Mouse (Mus musculus) kidney, postnatal 4 days (tissue): ENCODE results near the gene Ttc6.

ENCODE experiments used
- DNase-seq, 2 experiments: peaks; one replicate each; pipeline ENCODE4 v3.0.0; 2021; ENCODE audit warnings: mixed read lengths in 2 of 2

The Ttc6 gene

DNA sequence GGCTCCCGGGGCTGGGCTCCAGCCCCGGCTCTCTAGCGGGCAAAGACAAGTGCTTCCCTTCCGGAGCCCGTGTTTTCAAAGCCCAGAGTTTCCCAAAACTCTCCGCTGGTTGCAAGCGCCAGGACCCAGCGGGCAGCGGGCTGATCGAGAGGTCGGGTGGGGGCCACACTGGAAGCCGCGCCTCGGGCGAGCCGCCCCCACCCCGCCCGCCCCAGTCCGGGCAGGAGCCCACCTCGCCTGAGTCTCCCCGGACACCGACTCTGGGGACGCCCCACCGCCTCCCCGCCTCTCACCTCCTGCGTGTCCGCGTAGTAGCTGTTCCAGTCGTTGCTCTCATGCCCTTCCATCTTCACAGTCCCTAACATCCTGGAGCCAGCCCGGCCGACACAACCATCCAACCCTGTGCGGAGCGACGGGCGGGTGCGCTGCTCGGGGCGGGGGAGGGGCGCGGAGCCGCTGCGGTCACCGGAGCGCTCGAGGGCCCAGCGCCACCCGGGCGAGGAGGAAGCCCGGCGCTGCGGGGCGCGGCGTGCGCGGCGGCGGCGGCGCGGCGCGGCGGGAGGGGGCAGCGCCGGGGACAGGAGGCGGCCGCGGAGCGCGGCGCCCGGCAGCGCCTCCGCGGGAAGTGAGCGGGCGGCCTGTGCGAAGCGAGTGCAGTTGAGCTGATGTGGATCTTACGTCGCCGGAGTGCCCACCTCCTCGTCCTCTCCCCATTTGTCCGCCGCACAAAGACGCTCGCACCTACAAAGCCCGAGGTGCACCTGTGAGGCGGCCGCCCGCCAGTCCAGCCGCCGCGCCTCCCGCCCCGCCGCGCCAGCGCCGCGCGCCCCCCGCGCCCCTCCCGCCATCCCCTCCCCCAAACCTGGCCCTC lies 18.3 kb upstream of the Ttc6 start:
- peak in 1 of 2 experiments; percentile 62 for DNase-seq

DNA sequence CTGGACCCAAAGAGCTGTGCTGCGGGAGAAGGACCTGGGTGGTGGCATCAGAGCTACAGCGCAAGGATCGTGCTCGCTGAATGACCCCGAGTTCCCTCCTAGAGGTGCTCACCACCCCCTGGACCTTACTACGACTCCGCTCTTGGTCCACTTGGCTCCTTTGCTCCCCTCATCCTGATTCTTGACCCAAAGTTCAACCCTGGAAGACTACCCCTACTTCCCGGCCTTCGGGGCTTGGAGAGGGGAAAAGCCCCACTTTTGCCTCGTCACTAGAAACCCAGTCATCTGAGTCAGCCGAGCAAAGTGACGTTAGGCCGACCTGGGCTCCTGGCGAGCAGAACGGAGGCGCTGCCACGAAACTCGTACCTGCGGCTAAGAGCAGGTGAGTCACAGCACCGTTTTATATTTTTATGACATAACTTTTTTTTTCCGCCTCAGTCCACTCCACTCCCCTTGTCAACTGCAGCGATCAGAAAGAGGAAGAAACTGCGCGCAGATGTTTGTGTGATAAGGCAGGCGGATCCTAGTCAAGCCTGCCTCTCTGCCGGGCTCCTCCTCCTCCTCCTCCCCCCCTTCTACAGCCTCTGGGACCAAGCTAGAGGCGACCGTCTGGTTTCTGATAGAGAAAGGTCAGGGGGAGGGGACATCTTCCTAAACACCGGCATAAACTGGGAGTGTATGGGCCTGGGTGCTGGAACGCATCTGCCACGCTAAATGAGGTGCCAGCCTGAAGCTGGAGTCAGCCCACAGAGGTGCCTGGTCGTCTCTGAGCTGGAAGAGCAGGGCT lies 17.3 kb upstream of the Ttc6 start, which contains the start of gene Foxa1:
Gene Foxa1 (minus strand): TSS at position 502 of the 787 bp plus-strand sequence.
- DNase-seq: peak in 1 of 2 experiments; percentile 19

DNA sequence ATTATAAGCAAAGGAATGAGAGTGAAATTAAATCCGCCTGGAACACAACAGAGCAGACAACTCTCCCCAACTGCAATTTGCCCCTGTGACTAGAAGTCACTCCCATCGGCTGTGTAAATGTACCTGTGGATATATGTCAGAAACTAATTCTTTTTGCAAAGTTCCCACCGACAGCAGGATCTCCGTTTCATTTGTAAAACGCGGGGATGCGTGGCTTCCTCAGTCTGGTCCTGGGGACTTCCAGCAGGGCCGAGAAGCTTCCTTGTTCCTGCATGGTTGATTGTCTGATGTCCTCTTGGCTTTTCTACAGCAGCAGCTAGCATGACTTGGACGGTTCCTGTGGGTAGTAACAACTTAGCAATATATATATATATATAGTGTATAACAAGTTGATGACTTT lies 16.0 kb upstream of the Ttc6 start:
- no peak for DNase-seq

DNA sequence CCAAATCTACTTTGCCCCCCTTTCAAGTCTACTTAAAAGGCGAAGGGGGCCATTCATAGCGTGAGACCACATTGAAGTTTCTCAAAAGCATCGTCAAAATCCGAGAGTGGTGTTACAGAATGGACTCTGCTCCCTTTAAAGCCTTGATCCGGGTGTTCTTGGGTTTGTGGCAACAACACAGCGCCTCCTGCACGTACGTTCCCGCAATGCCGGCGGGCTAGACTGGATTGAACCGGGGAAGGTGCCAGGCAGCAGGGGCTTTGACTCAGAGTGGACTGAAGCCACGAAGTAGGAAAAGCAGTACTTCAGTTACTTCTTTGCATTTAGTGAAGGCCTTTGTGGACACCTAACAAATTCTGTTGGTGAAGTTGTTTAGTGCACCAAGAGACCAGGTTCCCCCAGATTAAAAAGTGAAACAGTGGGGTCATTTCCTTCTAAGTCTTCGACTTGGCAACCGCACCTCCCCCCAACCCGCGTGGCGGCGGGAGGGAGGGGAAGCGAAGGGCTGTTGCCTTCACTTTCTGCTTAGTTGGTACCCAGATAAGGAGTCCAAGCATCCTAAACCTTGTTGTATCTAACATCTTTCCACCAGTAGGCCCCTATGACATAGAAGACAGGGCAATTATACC lies 15.4 kb upstream of the Ttc6 start:
- peak in 1 of 2 experiments; percentile 61 for DNase-seq

DNA sequence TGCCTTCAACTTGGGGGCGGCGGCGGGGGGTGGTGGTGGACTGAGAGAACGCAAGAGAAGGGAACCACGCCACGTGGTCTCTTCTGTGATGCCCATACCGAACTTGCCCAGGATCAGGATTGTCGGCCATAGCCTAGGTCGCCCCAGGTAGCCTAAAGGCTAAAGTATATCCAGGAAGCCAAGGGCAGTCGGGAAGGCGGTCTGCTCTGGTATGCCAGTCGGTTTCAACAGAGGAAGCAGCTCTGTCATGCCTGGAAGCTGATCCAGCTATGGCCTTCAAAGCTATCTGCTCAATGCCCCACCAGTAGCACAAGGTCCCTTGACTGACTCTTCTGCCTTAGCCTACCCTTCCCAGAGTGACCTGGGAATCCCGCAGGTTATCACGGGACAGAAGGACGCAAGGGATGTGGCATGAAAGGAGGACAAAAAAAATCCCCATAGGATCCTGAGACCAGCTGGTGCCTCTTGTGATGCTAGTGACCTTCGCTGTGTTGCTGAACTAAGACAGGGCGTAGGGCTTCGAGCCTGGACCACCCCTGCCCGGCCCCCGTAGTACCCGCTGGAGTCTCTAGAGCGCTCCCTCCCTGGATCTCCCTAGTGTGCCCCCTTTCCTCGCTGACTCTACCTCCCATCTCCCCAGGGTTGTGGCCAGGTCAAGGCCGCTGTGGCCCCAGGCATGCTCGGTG lies 14.8 kb upstream of the Ttc6 start:
- DNase-seq: no peak

DNA sequence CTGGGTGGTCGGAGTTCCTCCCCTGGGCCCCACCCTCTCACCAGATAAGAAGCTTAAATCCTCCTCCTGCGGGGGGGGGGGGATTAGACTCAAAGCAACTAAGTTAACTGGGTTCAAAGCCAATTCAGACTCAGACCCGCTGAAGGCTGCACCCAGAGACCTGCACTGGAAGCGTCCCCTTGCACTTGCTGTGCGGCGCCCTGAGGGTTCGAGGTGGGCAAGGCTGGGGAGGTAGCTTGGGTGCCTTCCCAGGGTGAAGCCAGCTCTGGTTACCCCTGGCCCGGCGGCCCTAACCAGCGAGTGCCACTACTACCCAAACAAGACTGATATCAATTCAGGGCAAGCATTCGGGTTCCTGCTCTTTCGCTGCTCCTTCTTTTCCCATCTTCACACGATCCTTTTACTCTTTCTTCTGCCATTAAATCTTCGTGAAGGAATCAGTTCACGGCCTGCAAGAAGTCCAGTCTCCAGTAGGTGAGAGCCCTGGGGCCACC lies 14.2 kb upstream of the Ttc6 start:
- no peak for DNase-seq

DNA sequence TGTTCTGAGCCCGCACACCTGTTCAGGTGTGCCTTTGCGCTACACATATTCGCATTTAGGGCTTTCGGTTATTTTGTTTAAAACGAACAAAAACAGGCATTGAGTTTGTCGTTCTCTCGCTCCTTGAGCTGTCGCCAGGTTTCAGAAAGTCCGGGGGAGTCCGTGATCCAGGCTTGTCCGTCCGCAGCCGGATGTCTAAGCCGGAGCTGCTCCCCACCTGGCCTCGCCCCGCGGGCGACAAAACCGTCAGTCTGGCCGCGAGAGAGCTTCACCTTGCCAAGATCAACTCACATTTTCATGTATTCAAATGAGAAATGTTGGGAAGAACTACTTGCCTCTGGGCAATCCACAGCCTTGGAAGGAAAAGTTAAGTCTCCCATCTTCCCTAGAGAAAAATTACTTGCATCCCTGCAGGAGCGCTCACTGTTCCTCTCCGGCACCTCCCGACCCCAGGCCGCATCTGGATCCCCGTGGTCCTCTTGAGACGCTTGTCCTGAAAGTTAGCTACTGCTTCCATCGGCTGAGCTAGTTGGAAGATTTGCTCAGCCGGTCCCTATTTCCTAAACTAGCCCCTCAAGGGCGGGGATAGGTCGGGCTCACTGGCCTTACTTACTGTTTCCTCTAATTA lies 13.6 kb upstream of the Ttc6 start:
- DNase-seq: no peak

DNA sequence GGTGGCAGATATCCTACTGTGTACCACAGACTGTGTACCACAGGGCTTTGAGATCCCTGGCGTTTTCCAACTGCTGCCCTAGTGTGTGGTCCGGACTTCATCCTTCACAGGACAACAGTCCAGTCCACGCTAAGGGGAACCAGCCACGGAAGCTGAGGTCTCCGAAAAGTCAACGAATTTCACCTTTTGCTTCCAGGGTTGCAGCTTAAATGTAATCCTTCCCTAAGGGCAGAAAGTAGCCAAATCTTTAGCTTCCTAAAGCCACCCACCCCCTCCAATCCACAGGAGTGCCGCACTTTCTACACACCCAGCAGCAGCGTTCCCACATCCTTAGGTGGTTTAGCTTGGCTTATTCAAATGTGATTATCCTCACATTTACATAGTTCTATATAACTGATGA lies 13.0 kb upstream of the Ttc6 start:
- DNase-seq: no peak

DNA sequence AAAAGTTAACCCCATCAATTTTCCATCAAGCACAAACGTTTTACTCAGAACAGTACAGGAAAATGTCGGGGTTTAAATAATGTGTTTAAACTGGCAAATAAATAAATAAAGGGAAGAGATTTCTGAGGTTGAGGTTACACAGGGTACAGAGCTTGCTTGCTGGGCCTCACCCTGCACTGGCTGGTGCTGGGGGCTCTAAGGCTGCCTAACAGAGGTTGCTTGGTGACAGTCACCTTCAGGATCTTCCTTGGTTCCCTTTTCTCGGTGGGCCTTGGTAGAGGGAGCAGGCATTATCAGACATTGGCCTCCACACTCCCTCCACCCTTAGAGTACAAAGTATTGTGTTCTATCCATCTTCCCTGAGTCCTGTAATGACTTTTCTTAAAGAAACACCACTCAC lies 11.6 kb upstream of the Ttc6 start:
- no peak for DNase-seq

DNA sequence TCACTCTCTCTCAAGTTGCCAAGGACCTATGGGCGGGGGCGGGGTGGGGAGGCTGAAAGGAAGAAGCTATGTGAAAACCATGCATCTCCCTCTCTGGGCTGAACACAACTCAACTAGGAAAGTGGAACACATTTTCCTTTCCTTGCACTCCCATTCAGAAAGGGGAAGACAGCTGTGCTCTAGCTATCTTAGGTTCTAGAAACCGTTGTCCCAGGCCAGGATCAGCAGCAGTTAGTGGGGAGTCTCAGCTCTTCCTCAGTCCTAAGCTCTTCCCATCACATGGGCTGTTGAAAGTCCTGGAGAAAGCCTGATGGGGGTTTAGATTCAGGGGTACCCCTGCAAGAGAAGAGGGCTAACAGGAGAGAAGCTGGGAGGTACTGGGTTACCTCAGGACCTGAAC lies 9.8 kb upstream of the Ttc6 start:
- no peak for DNase-seq

DNA sequence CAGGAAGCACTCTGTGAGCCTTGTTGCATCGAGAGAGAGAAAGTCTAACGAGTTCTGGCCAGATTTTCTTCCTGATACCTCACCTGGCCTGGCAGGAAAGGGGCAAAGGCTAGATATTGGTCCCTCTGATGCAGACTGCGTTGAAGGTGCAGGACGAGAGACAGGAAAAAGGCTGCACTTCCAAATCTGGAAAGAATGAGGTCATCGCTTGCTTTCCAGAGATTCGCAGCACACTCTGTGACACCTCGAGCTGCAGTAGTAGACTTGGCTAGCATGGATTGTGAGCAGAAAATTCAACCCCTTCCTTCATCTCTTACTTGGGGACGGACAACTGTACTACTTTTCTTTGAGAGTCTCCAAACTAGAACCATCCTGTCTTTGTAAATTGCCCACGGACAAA lies 7.9 kb downstream of the Ttc6 start:
- no peak for DNase-seq

DNA sequence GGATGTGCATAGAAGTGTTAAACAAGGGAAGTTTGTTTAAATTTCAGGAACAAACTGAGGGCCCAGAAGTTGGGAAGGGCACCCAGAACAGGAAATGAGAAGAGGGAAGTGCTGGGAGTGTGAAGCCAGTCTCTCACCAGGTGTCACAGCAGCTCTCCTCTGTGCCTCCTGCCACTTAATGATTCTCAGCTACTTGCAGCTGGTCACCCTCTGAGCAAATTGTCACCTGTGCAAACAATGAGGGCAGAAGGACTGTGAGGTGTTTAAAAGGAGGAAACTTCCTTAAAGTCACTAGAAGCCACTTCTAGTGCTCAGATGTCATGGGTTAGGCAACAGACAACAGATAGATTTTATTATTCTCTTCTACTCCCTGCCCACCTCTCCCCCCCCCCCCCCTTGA lies 8.5 kb downstream of the Ttc6 start:
- no peak for DNase-seq

DNA sequence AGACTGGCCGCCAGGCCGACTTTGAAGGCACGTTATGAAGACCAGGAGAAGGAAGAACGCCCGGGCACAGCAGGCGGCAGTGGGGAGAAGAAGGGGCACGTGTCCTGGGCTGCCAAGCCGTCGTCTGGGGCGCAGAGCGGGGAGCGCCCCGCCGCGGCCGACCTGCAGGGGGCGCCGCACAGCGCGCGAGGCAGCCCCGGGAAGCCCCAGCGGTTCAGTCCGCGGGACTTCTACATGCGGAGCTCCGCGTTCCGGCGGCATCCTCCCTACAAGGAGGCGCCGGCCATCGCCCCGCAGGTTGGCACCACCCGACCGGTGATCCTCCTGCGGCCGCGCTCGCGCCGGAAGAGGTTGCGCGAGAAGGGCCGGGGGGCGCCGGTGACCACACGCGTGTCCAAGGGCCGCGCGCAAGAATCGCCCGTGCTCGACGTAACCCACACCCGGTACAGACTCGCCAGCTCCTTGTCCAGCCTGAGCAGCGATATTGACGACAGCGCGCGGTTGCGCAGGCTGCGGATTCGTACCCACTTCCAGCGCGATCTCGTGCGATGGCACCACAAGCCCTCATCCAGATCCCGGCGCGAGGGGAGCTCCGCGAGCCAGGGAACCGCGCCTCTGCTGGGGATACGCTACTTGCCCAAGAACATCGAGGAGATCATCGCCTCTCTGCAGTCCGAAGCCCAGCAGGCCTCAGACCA lies 12.2 kb downstream of the Ttc6 start:
- DNase-seq: peak; percentile 54 to 69

DNA sequence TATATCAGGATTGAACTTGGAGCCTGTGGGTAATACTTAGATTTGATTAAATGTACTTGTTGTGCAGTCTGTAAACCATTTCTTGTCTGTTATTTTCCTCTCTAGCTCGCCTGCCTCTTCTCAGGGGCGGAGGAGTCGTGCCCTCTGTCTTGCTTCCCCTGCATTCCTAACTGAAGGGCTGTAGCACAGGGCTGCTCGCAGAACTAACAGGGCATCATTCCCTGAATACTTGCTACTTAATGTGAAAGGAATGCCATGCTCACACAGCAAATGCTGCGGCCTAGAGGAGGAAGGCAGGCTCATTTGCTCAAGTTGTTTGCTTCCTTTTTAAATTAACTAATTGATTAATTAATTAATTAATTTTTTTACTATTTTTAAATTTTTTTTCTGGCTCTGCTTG lies 43.7 kb downstream of the Ttc6 start:
- DNase-seq: peak; percentile 4 to 18

DNA sequence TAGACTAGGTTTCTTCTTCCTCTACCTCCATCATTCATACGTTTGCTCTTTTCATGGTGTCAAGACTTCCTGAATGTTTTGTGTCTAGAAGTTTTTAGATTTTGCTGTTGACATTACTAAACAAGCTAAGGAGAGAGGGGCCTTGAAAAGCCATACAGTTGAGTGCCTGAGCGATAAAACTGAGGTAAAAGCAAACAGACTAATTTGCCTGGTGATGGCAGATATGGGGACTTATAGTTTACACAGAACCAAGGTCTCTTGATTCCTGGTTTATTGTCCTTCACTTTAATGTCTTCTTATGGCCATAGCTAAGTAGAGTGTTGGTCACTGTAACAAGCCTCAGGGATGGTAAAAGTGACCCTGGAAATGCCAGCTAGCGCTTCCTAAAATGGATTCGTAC lies 51.2 kb downstream of the Ttc6 start:
- DNase-seq: no peak

DNA sequence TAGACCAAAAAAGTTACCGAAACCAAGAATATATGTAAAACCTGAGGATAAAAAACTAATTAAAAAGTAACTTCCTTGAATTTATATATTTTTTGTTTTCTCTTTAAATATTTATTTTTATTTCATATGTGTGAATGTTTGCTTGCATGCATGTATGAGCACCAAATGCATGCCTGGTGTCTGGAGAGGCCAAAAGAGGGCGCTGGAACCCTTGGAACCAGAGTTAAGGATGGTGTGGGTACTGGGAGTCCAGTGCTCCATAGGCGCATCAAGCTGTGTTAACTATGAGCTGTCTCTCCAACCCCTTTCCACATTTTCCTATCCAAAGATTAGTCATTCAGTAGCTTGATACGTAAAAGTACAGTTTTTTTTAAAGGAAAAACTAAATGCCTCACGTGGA lies 58.1 kb downstream of the Ttc6 start:
- DNase-seq: peak in 1 of 2 experiments; percentile 3

DNA sequence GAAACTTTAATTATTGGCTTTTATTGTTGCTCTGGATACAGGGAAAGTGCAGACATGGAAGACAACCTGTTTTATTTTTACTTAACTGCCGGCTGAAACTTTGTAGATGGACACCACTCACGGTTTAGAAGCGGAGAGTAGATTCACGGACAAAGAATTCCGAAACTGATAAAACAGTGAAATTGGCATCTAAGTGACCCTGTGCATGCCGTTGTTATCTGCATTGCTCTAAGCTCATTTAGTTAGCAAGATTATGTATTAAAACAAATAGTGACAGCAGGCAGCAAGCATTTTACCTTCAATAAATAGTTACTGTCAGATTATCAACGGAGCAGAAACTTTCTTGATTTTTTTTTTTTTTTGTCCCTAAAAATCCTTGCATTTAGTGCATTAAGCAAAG lies 59.4 kb downstream of the Ttc6 start:
- no peak for DNase-seq

DNA sequence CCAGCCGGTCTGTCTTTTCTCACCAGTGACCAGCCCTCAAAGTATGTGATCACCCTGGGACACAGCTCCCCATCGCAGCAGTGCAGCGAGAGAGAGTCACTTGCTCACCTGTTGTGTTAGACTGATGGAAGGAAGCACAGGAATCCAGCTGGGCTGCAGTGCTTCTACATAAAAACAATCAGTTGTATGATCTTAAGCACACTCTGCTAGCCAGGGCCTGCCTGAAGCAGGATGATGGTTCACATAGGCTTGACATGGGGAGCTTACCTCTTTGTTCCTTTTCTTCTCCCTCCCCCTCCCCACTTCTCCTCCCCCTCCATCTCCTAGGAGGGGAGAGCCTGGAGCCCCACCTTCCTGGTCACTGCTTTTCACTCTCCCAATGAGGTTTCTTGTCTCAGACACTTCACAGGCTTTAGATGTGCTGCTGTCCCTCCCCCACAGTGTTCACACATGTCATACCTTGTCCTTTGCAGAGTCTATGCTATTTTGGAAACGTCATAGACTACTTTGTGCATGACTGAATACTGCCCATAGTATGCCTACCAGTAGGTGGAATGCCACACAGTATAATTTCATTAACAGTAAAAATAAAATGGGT lies 60.2 kb downstream of the Ttc6 start:
- peak in 1 of 2 experiments; percentile 4 for DNase-seq

DNA sequence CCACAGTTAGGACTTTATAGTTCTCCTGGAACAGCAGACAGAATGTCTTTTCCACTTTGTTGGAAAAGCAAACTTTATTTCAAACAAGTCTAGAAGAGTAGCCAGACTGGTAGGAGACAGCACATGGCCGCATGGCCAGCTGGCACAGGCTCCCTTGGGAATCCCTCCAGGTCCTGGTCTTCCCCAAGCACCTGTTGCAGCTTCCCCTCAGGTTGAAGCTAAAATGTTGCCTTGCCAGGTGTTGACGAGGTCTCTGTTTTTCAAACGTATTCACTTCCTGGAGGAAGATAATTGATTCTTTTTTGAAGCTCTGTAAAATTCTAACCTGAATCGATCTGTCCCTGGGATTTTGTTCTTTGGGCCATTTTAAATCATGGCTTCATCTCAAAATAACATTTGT lies 86.1 kb downstream of the Ttc6 start:
- DNase-seq: no peak

DNA sequence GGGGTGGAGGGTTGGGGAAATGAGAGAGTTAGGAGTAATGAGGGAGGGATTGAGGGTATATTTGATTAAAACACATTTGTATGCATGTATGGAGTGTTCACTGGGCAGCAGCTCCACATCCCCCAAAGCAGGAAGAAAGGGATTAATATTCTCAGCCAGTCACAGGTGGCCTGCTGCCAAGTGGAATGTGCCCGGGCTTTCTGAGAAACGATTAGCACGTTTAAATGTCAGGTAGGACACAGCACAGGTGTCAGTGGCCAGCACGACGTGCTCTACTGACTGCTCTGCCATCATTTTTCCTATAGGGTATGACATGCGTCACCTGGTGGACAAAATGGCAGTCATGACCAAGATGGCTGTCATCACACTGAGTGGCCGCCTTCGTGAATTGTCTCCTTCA lies 86.8 kb downstream of the Ttc6 start:
- peak in 1 of 2 experiments; percentile 4 for DNase-seq
